In genomic region chr7:101666581-101666980, GRCm38 (mm10) we compare ENCODE assay signal across 8 mouse cellular contexts. TPM values are rescaled to one million over a fixed set of nuclear protein-coding genes. Genes with fewer than 3 reads are reported as not detected.
DNase-seq lines count a peak whose midpoint lies in the region; ATAC-seq and TF ChIP-seq lines count a peak whose summit lies in the region.

No protein-coding gene starts in this region.

- intact Hi-C loops in heart, adult 2 months (cut with DNase I) = loop anchor here (5.0 kb wide), 1 partner anchor 171 kb away; the partner anchor contains the start of gene Inppl1

- H3K9me3 ChIP-seq in hindbrain, embryonic 10.5 days = no peaks in the 10 kb centered on the region
- H3K9me3 ChIP-seq in midbrain, embryonic 14.5 days (ENCODE audit: control insufficient read depth, low read length) = no peaks in the 10 kb centered on the region

- TF ChIP-seq EP300 in heart, adult 2 months (IDR thresholded peaks at IDR 0.05; ENCODE audit: insufficient read depth, low read depth, low read length) = 0 out of 2 replicates have a peak, but pooled peaks have one; percentile 55

- no peak overlapping the region for H3K4me3 ChIP-seq in heart, adult 2 months
- H3K4me3 ChIP-seq in embryonic fibroblast, embryonic 13.5 days (ENCODE audit: insufficient read depth, low read length) = no peak overlapping the region
- no peak overlapping the region for H3K4me3 ChIP-seq in hindbrain, embryonic 10.5 days
- no peak overlapping the region for H3K4me3 ChIP-seq in midbrain, embryonic 14.5 days (replicated peaks; ENCODE audit: low read depth, low read length)
- H3K4me3 ChIP-seq in thymus, adult 2 months (ENCODE audit: control insufficient read depth, insufficient read depth, low read length) = no peak overlapping the region

- peak overlapping the region; percentile 46 for H3K9ac ChIP-seq in heart, adult 2 months (ENCODE audit: low read depth, low read length)
- H3K9ac ChIP-seq in midbrain, embryonic 14.5 days (replicated peaks; ENCODE audit: low read length) = 0 out of 2 replicates have a peak overlapping the region, but pooled peaks have one; percentile 0

- H3K27ac ChIP-seq in heart, adult 2 months = peak overlapping the region; percentile 13; the same call in 1 of the 2 replicates
- H3K27ac ChIP-seq in embryonic fibroblast, embryonic 13.5 days (ENCODE audit: insufficient read depth, low read length) = no peak overlapping the region
- no peak overlapping the region; the same call in 1 of the 2 replicates for H3K27ac ChIP-seq in hindbrain, embryonic 10.5 days
- no peak overlapping the region for H3K27ac ChIP-seq in midbrain, embryonic 14.5 days (replicated peaks; ENCODE audit: low read depth, low read length)
- H3K27ac ChIP-seq in thymus, adult 2 months (ENCODE audit: control insufficient read depth, insufficient read depth, low read length) = no peak overlapping the region

- no peak overlapping the region for H3K4me2 ChIP-seq in midbrain, embryonic 14.5 days (ENCODE audit: low read length)

- 0 out of 2 replicates have a peak, but pooled peaks have one; percentile 2 for ATAC-seq in midbrain, embryonic 14.5 days (ENCODE audit: low FRiP score, low TSS enrichment)

- peaks cover 2% of the 10 kb centered on the region for H3K4me1 ChIP-seq in heart, adult 2 months (ENCODE audit: control insufficient read depth, insufficient read depth, low read length)
- H3K4me1 ChIP-seq in embryonic fibroblast, embryonic 13.5 days (ENCODE audit: control insufficient read depth, insufficient read depth, low read length) = peaks cover 5% of the 10 kb centered on the region; the same call in 1 of the 2 replicates
- H3K4me1 ChIP-seq in hindbrain, embryonic 10.5 days (replicated peaks) = peaks cover 27% of the 10 kb centered on the region
- peaks cover 11% of the 10 kb centered on the region for H3K4me1 ChIP-seq in midbrain, embryonic 14.5 days (ENCODE audit: control insufficient read depth, insufficient read depth, low read length)
- H3K4me1 ChIP-seq in thymus, adult 2 months (replicated peaks; ENCODE audit: control insufficient read depth, insufficient read depth, low read length) = peaks cover 5% of the 10 kb centered on the region

- H3K36me3 ChIP-seq in heart, adult 2 months (ENCODE audit: control insufficient read depth, insufficient read depth, low read length) = no peaks in the 10 kb centered on the region
- H3K36me3 ChIP-seq in hindbrain, embryonic 10.5 days = peaks cover 9% of the 10 kb centered on the region
- no peaks in the 10 kb centered on the region for H3K36me3 ChIP-seq in midbrain, embryonic 14.5 days (ENCODE audit: control insufficient read depth, insufficient read depth, low read length)
- no peaks in the 10 kb centered on the region for H3K36me3 ChIP-seq in thymus, adult 2 months (ENCODE audit: control insufficient read depth, insufficient read depth, low read length)

- no peaks in the 10 kb centered on the region for H3K27me3 ChIP-seq in heart, adult 2 months (ENCODE audit: control insufficient read depth, insufficient read depth, low read length)
- no peaks in the 10 kb centered on the region for H3K27me3 ChIP-seq in hindbrain, embryonic 10.5 days (ENCODE audit: insufficient read depth, poor library complexity, severe bottlenecking)
- H3K27me3 ChIP-seq in midbrain, embryonic 14.5 days (ENCODE audit: control insufficient read depth, insufficient read depth, low read length) = no peaks in the 10 kb centered on the region
- no peaks in the 10 kb centered on the region for H3K27me3 ChIP-seq in thymus, adult 2 months (ENCODE audit: control insufficient read depth, insufficient read depth, low read length)

- 9% methylated on average over 3 of the region's 3 CpGs for WGBS in heart, adult 2 months
- 8% methylated on average over 3 of the region's 3 CpGs for WGBS in hindbrain, embryonic 10.5 days
- 5% methylated on average over 3 of the region's 3 CpGs for WGBS in midbrain, embryonic 14.5 days
- 73% methylated on average over 3 of the region's 3 CpGs for WGBS in thymus, adult 2 months

- no peak for TF ChIP-seq POLR2A in heart, adult 2 months (IDR thresholded peaks at IDR 0.05; ENCODE audit: insufficient read depth, low read depth, low read length)
- no peak for TF ChIP-seq POLR2A in embryonic fibroblast, embryonic 13.5 days (IDR thresholded peaks at IDR 0.05; ENCODE audit: low read depth, low read length)
- no peak for TF ChIP-seq POLR2A in thymus, adult 2 months (IDR thresholded peaks at IDR 0.05; ENCODE audit: control insufficient read depth, extremely low read depth, insufficient read depth, low read length, poor library complexity)

- DNase-seq in heart, adult 2 months = peak; percentile 31 to 40
- DNase-seq in heart, adult 11 months = no peak
- DNase-seq in adrenal gland, postnatal 36 days = peak; percentile 40 to 52
- peak; percentile 55 for DNase-seq in hindbrain, embryonic 10.5 days (ENCODE audit: low spot score)
- peak; percentile 37 to 41 for DNase-seq in layer of hippocampus, postnatal 25 days (ENCODE audit: extremely low spot score in 1 of 2, low spot score in 1 of 2)
- DNase-seq in midbrain, embryonic 14.5 days = peak; percentile 84
- no peak for DNase-seq in thymus, adult 2 months

- H3K79me2 ChIP-seq in heart, adult 2 months (replicated peaks; ENCODE audit: control insufficient read depth, insufficient read depth, low read length) = no peaks in the 10 kb centered on the region

- TF ChIP-seq CTCF in heart, adult 2 months (IDR thresholded peaks at IDR 0.05) = peak; percentile 77
- TF ChIP-seq CTCF in embryonic fibroblast, embryonic 13.5 days (IDR thresholded peaks at IDR 0.05; ENCODE audit: borderline replicate concordance, insufficient read depth, low read length) = peak; percentile 41; the same call in 1 of the 2 replicates
- TF ChIP-seq CTCF in thymus, adult 2 months (IDR thresholded peaks at IDR 0.05; ENCODE audit: borderline replicate concordance, control insufficient read depth, extremely low read depth, insufficient read depth, low read length, poor library complexity) = no peak

RNA-seq across cellular contexts. Expression of gene Clpb, which starts 3.1 kb away (rescaled TPM):
- total RNA-seq in heart, adult 2 months (2021) = 10 to 100 TPM; 72.6 to 79.2 TPM
- polyA plus RNA-seq in heart, adult 2 months (2012; rRNA removed) = 57.3 and 77.1 TPM in 2 replicates
- 10 to 100 TPM; 73.1 to 94.5 TPM for total RNA-seq in adrenal gland, postnatal 36 days (2021)
- 21.7 and 25.7 TPM in 2 replicates for polyA plus RNA-seq in embryonic fibroblast, embryonic 13.5 days (2011; ENCODE audit: insufficient read length, low read depth, missing spikeins)
- 45.0 and 54.9 TPM in 2 replicates for polyA plus RNA-seq in hindbrain, embryonic 10.5 days (2016; fragmentation: Nextera tagmentation; extraction: Ambion mirVana)
- total RNA-seq in layer of hippocampus, postnatal 25 days (2021) = 10 to 100 TPM; 55.1 to 56.1 TPM
- polyA plus RNA-seq in midbrain, embryonic 14.5 days (2014; fragmentation: Nextera tagmentation; extraction: Ambion mirVana) = 32.0 and 38.5 TPM in 2 replicates
- polyA plus RNA-seq in thymus, adult 2 months (2012; rRNA removed) = 16.8 and 25.8 TPM in 2 replicates

Comparison
In these comparisons a context has a peak if more than half of its experiments do, and no peak if none do; other contexts are left out.
1. DNase-seq: peak in heart, adult 2 months (2 of 2), adrenal gland, postnatal 36 days (2 of 2), hindbrain, embryonic 10.5 days (single experiment), layer of hippocampus, postnatal 25 days (2 of 2) and midbrain, embryonic 14.5 days (single experiment); none in heart, adult 11 months (single experiment) and thymus, adult 2 months (single experiment).